Mouse (Mus musculus): Measurements from ENCODE around the gene Sipa1l3.

Sipa1l3 gene

DNA sequence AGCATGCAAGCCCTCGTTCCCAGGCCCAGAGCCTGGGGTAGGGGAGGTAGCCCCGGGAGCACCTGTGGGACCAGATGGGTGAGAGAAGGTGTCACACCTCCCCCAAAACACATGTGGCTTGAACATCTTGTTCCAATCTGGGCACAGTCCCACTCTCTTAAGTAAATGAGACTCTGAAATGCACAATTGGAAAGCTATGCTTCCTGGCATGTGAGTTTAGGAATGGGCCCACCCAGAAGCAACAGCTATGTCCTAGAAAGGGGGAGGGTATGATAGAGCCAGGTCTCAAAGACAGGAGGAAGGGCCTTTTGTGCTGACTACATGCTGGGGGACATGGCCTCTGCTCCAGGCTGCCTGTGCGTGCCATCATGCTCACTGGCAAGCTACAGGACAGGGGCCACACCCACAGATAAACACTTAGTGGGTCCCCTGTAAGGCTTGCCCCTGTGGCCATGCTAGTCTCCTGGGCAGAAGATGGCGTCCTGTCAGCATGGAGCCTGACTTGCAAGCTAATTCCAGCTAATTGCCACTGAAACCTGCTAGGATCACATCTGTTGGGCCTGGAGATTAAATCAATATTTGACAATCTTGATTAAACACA, 107.1 kb downstream of the Sipa1l3 start:
- no peak for DNase-seq (ENCODE audit: low spot score)

DNA sequence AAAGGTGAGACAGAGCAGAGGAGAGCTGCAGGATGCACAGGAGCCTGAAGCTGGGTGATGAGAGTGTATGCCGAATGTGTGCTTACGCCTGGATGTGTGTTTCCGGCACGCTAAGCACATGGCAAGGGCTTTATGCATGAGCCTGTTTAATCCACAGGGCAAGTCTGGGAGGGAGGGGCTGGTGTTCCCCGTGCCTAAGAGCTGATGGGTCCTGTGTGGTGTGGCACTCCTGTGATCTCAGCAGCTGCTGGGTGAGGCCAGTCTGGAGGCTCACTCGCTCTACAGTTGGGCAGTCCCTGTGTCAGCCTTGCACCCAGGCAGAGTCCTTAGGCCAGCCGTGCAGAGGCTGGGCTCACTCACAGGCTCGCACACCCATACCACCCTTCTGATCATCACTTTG, 108.0 kb downstream of the Sipa1l3 start:
- no peak for DNase-seq (ENCODE audit: low spot score)

DNA sequence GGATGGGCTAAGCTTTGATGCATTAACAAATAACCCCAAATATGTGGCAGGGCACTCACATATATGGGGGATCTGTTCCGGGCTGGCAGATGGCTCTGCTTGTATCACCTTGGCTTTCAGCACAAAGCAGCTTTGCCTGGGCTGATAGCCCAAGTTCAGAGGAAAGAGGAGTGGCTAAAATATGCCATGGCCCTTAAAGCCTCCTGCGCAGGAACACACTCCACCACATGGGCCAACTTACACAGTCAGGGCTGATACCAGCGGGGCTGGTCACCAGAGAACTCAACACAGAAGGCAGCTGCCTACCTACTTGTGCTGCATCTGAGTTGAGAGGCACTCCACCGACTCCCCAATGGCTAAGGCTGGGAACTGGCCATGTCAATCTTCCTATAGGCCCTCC, 111.6 kb downstream of the Sipa1l3 start:
- no peak for DNase-seq (ENCODE audit: low spot score)

DNA sequence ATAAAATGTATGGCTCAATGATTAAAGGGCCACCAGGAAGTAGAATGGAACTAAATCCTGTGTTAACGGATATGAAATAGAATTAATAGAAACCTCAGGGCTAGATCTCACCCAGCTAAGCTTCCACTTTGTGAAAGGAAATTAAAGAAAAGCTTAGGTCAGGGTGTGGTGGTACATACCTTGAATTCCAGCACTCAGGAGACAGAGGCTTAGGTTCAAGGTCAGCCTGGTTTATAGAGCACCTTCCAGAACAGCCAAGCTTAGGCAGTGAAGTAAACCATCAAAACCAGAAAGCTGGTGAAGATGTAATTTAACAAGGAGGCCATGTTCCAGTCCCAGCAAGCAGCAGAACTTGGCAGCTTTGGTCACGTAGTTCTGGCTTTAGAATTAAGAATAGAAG, 114.3 kb downstream of the Sipa1l3 start:
- DNase-seq (ENCODE audit: low spot score) = no peak

DNA sequence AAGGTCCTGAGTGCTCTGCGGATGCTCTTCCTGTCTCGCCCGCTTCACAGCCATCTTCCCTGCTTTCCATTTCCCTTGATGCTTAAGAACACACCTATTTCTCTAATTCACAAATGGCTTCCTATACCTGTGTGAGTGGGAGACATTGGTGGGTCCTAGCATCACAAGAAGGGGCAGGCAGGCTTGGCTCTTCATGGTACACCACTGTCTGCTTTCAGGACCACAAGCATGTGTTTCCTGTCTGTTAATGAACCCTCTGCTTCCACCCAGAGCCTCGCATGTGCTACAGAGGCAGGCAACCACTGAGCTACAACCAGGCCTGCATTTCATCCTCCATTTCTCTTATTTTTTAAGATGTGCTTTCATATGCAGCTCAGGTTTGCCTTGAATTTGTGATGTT, 116.4 kb downstream of the Sipa1l3 start:
- DNase-seq (ENCODE audit: low spot score) = no peak

DNA sequence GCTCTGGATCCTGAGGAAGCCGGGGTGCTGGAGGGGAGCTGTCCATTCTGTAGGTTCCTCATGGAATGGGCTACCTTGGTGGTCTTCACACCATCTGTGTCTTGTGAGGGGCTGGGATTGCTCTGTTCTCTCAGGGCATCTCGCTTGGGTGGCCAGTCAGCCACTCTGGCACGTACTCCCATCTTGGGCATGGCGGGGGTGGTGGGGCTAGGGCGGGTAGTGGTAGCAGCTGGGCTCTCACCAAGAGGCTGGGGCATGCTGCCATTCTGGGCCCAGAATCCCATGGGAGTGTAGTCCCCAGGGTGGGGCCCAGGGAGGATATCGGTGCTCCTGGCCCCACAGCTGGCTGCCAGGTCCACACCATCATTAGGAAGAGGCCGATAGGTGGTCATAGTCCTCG, 118.0 kb downstream of the Sipa1l3 start:
- no peak for DNase-seq (ENCODE audit: low spot score)

DNA sequence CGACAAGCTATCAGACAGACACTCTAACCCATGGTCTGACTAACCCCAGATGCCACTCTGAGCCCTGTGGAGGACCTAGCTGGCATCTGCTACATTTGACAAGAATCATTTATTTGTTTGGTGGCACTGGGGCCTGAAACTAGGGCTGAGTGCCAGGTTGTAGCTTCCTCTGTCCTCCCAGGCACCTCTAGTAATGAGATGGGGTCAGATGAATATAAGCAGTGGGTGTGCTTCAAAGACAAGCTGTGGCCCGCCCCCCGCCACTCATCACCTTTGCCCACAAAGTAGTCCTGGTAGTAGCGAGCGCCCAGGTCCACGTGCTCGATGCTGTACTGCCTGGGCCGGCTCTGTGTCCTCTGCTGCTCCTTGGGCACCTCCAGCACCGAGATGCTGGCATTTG, 119.4 kb downstream of the Sipa1l3 start:
- DNase-seq (ENCODE audit: low spot score) = no peak

DNA sequence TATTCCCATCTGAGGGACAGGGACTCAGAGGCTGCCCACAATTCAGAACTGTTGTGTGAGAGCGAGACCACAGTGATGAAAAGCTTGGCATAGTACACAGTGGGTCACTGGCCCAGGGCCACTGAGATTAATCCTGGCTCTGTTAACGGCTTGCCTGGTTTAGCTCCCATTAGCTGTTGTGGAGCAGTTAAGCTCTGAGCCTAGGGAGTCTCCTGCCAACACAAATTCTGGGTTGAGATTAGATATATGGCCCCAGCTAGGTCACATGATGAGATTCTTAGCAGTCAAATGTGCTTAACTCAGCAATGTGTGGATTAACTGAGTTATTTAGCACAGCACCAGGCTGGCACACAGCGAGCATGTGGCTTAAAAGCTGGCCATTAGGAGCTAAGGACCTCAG, 121.0 kb downstream of the Sipa1l3 start:
- peak; percentile 2 for DNase-seq (ENCODE audit: low spot score)

DNA sequence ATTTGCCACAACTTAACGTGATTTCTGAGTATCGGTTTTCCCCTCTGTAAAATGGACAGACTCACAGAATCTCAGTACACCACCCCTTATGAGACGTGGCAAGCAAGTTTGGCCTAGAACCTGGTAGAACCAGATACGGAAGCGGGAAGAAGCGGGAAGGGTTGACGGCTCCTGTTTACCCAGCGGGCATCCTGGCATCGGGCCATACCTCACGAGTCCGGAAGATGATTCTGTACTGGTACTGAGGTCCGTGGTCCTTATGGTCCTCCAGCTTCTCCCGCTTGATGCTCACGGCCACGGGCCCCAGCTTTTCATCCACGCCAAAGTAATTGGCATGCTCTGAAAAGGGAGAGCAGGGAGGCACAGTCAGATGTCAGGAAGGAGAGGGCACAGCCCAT, 121.5 kb downstream of the Sipa1l3 start:
- DNase-seq (ENCODE audit: low spot score) = no peak

DNA sequence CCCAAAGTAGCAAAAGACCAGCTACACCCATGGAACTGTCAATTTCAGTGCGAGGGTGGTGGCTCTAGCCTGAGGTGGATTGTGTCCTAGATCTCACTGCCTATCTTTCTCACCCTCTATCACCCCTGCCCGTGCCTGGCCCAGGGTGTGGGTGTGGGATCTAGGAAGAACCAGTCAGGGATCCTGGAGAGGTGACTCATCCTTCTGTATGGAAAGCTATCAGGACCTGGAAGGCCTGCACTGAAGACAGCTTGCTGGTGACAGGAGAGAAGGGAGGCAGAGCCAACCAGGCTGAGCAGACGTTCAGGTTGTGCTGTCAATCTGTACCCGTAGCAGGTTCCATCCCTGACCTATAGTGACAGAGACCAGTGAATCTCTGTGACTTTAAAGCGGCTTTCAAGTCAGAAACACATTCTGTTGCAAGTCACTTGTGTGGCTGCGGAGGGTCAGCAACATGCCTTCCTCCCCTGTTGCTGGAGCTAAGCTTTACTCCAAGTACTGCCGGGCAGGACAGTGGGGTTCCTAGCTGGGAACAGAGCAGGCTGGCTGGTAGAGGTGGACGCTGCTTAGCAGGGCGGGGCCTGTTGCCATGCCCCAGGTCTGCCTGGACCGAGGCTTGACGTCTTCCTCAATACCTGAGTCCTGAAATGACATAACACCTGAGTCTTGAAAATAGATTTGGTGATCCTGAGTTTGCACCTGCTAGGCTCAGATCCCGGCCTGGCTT, 122.1 kb downstream of the Sipa1l3 start:
- DNase-seq (ENCODE audit: low spot score) = no peak

DNA sequence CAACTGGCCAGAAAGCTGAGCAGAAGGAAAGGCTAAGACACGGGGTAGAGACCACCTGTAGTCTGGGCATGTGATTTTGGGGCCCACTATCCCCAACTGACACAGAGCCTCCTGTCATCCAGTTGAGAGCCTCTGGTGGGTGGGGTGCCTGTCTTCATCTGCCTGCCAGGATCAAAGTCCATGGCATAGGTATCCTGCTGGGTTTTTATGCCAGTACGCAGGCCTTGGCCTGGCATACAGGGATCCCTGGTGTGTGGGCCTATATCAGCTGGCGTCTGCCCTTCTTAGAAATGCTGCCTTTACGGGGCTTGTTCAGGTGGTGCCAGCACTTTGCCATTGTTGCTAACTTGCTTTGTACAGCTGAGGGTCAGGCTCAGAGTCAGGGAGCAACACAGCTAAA, 123.3 kb downstream of the Sipa1l3 start:
- DNase-seq (ENCODE audit: low spot score) = no peak

DNA sequence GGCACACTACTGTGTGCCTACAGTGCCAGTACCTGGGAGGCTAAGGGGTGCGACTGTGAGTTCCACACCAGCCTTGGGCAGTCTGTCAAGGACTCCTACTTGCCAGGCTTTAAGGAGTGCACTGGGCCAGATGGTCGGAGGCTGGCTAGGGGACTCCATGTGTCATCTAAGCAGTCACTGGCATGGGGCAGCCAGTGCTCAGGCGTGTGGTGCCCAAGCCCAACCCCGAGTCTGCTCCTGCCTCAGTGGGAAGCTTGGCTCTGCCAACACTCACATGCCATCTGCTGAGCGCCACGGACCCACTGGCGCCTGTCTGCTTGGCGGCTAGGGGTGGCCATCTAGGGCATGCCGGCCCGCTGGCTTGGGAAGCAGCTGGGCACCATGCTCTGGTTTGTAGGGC, 125.1 kb downstream of the Sipa1l3 start:
- DNase-seq (ENCODE audit: low spot score) = no peak

DNA sequence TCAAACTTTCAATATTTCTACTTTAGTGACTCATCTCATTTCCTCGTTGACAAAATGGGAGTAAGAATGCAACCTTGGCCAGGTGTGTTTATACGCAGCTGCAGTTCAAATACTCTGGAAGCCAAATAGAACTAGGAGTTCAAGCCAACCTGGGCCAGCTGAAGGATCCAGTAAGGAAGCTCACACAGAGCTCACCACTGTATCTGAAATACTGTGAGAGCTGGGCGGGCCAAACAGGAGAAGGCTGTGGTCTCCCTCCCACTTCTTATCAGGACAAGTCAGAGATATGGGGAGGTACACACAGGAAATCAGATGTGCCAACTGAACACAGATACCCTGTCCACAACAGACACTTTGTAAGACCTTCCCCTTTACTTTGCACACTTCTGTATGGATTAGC, 125.6 kb downstream of the Sipa1l3 start:
- DNase-seq (ENCODE audit: low spot score) = no peak

DNA sequence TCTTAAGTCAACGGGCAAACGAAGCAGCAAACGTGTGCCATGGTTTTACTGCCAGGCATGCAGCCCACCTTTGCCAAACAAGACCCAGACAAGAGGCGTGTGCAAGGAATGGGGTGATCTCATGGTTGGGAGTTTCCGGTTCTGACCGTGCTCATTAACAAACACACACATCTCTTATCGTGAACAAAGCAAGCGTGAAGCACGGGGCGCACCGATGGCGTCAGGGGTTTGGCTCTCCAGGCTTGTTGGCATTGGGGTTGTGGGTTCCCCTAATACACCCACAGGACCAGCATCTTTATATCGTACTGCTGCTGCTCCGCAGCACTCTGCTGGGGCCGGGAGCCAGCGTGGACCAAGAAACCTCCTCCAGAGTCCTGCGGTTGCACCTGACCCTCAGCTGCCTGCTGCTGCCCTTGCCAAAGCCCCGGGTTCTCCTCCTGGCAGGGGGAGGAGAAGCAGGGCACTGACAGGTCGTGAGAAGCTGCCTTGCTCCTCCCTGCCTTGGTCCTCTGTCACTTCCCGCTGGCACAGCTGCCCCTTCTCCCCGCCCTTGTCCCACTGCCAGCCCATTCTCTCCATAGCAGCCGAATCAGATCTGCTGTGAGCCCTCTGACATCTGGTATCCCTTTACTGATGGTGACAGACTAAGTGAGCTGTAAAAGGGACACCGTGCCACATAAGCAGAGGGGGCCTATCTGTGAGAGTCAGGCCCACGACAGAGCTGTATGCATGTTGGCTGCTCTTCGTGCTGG, 126.5 kb downstream of the Sipa1l3 start:
- no peak for DNase-seq (ENCODE audit: low spot score)

DNA sequence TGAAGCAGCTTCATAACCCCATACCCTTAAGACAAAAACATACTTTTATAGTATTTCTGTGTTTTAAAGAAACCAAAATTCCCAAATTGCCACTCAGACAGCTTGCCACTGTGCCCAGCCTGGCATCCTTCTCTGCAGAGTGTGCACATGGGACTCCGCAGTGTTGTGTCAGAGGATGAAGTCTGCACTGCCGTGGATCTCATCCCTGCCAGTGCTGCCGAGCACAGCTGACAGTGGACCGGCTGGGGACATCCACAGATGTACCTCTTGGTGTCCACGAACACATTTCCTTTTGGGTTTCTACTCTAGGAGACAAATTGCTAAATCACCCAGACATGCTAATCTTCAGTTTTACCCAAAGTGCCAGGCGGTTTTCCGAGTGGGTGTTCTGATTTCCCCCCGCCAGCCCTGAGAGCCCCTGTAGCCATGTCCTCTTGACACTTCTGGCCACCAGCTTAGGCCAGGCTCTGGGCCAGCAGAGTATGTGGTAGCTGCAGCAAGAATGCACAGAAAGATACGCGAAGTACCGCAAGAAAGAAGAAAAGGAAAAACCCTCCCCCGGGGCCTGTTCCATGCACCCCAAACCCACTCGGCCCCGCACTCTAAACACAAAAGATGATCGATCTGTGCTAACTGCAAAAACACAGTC, 127.2 kb downstream of the Sipa1l3 start:
- DNase-seq (ENCODE audit: low spot score) = no peak

DNA sequence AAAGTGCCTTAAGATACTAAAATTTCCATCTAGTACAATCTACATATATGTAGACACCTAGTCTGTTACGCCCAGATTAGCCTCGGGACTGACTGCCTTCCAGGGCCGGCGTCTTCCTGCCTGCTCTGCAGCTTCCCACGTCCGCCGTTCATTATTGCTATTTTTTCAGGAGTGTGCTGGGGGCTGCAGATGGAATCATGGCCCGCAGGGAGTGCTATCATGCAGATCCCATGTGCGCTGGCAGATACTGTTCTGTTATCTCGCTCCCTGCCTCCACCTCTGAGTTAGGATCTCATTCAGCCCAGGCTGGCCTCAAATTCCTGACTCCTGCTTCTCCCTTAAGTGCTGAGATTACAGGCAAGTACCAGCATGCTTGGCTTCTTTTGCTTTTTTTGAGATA, 128.2 kb downstream of the Sipa1l3 start:
- no peak for DNase-seq (ENCODE audit: low spot score)

DNA sequence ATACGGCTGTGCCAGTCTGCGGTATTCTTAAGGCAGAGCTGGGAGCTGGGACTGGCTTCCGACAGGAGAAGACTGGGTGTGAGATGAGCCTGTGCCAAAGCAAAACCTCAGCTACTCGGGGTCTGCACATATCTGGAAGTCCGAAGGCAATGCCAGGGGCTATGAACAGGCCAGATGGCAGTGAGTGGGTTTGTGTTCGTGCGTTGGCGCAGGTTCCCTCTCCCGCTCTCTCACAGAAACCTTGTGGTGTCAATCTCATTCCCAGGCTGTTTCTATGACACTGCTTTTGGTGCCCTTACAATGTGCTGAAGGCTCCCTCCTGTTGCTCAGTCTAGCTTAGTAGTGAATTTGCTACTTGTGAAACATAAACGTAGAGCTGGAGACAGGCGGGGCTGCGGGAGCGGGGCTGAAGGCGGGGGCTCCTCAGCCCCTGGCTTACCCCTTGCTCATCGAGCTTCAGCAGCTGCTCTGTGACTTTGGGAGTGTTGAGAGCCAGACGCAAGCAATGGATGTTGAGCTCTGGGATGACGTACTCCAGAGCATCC, 130.8 kb downstream of the Sipa1l3 start:
- no peak for DNase-seq (ENCODE audit: low spot score)

DNA sequence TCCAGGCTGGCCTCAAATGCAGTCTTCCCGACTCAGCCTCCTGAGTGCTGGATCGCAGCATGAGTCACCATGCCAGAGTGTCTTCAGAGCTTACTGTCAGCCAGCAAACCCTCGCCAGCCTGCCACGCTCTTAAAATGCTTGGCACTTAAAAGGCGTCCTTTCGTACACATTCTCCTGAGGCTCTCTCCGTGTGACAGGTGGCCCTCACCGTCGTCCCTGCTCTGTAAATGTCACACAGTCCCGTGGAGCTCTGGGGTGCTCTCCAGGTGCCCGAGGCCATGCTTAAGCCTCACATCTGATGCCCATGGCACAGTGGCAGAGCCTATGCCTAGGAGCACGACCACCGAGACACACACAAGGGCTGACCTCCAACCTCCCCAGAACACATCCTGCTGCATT, 132.1 kb downstream of the Sipa1l3 start:
- DNase-seq (ENCODE audit: low spot score) = no peak

DNA sequence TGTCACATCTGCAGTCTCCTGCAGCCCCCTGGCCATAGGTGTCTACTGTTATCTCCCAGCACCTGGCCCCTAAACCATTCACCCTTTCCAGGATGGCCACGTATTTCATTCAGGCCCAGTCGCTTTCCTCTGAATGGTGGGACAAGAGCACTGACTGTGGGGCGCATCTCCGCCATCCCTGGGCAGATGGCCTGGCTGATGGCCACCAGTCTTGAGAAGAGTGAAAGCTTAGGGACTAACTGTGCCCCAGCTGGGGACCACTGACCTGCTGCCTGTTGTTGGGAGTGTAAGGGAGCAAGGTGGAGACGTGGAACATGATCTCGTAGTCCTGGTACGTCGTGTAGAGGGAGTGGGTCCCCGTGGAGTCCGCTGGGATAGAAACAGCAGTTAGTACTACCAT, 132.7 kb downstream of the Sipa1l3 start:
- DNase-seq (ENCODE audit: low spot score) = no peak

DNA sequence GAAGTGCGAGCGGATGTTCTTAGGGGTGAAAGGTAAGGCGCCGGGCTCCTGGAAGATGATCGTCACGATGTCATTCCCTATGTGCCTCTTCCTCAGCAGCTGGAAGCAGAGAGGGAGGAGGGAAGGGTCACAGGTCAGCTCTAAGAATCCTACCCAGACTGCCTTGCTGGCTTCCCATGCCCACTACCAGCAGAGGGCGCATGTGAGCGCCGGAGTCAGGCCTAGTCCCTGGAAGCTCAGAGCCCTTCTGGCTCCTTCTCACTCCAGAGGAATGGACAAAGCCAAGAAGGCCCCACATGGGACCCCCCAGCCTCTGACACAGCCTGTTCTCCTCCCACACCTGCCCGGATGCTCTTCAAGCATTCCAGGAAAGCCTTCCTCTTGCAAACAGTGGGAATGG, 135.2 kb downstream of the Sipa1l3 start:
- peak; percentile 83 for DNase-seq (ENCODE audit: low spot score)

DNA sequence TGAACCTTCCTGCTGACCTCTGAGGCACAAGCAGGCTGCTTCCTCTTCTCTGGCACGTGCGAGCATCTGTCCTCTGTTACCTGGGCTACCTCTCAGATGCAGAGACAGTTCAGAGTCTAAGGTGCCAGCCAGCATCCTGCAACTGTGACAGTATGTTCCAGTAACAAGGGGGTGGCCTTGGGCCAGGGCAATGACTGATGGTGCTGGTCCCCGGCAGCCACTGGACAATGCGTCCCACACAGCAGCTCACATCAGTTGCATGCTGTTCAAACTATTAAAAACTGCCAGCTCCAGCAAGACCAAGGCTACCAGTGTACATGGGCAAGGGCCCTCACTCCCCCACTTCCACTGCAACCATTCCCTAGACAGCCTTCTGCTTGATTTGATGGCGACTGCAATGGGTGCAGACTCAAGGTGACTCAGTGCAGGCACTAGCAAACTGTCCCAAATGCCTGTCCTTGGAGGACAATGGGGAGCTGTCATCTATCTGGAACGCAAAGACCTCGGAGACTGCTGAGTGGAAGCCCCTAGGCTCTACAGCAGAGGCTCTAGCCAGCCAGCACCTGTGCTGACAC, 136.9 kb downstream of the Sipa1l3 start:
- DNase-seq (ENCODE audit: low spot score) = no peak

DNA sequence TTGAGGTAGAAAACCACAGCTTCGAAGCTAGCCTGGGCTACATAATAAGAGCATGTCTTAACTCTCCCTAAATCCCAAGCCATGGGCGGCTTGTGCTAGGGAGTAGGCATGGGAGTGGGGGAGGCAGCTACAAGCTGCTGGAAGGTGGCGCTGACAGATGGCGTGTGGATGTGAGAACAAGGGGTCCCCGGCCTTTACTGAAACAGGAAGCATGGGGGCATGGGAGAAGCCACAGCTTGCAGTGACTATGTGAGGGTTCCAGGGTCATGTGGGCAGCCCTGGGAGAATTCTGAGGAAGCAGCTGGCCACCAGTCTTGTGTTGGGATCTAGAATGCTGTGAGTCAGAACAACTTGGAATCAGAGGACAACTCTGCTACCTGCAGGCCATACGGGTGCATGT, 144.4 kb downstream of the Sipa1l3 start:
- no peak for DNase-seq (ENCODE audit: low spot score)

All from adipocyte (in vitro differentiated cells).